Mouse (Mus musculus): ENCODE data around the gene Smpd4.

DNA sequence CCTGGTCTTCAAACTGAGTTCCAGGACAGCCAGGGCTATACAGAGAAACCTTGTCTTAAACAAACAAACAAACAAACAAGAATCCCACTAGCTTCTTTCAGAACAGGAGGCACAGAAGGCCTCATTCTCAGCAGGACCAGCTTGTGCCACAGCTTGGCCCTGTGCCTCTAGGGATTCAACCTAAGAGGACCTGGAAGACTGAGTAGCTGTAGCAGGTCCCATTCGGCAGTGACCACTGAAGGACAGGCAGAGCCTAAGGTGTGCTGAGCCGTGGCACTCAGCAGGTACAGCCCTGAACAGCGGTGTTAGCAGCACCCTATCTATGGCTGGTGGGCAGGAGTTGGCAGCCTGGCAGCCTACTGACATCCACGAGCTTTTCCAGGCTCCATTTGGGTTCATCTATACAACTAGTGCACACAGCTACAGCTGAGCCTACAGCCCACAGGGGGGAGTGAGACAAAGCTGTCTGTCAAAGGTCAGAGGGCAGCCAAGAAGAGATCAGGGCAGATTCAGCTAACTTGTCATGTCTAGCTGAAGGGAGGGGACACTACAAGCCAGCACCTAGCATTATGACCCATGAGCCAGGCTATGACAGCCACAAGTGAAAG, 35.1 kb downstream of the Smpd4 start:
- no peak for TF ChIP-seq POLR2A (IDR thresholded peaks at IDR 0.05; ENCODE audit: low read depth, low read length)
- no peak for TF ChIP-seq CTCF (IDR thresholded peaks at IDR 0.05; ENCODE audit: borderline replicate concordance, insufficient read depth, low read length)

Measured in embryonic fibroblast, embryonic 13.5 days (primary cell).